Mouse (Mus musculus) kidney, adult 18-20 months (tissue): ENCODE results near the gene Hsdl1.
A peak's percentile ranks its signal among the peaks of the same experiment; 100 is the strongest.

ENCODE experiments used
- DNase-seq: peaks from one replicate; pipeline ENCODE4 v3.0.0; 2021

Gene Hsdl1

GRCm38 (mm10) chr8:119574437-119575365, at the start of gene Hsdl1, which contains the start of gene Dnaaf1:
Gene Hsdl1, minus strand, starts transcription at chr8:119575183.
Gene Dnaaf1, plus strand, starts transcription at chr8:119575235.
- DNase-seq = peak; percentile 99

- no peak for DNase-seq
Measured at GRCm38 (mm10) chr8:119623744-119624143, 48.8 kb upstream of the Hsdl1 start.

- DNase-seq = no peak
Measured at GRCm38 (mm10) chr8:119623061-119623460, 48.1 kb upstream of the Hsdl1 start.

GRCm38 (mm10) chr8:119622555-119622954, 47.6 kb upstream of the Hsdl1 start:
- no peak for DNase-seq

GRCm38 (mm10) chr8:119620848-119621465, 46.0 kb upstream of the Hsdl1 start:
- DNase-seq = no peak

- DNase-seq = no peak
Measured at GRCm38 (mm10) chr8:119620116-119620840, 45.3 kb upstream of the Hsdl1 start.

- DNase-seq = no peak
Measured at GRCm38 (mm10) chr8:119618887-119619286, 43.9 kb upstream of the Hsdl1 start.

GRCm38 (mm10) chr8:119617586-119617985, 42.6 kb upstream of the Hsdl1 start:
- no peak for DNase-seq

GRCm38 (mm10) chr8:119616811-119617210, 41.8 kb upstream of the Hsdl1 start:
- DNase-seq = no peak

- DNase-seq = no peak
Measured at GRCm38 (mm10) chr8:119616358-119616757, 41.4 kb upstream of the Hsdl1 start.

- DNase-seq = no peak
Measured at GRCm38 (mm10) chr8:119615096-119615495, 40.1 kb upstream of the Hsdl1 start.

GRCm38 (mm10) chr8:119612471-119612870, 37.5 kb upstream of the Hsdl1 start, which contains the start of gene Adad2:
Gene Adad2, plus strand, starts transcription at chr8:119612747.
- DNase-seq = no peak

- no peak for DNase-seq
Measured at GRCm38 (mm10) chr8:119606224-119606623, 31.2 kb upstream of the Hsdl1 start.

- DNase-seq = peak; percentile 94
Measured at GRCm38 (mm10) chr8:119604996-119605395, 30.0 kb upstream of the Hsdl1 start, which contains the start of gene Taf1c. Gene Taf1c, minus strand, starts transcription at chr8:119605222.

GRCm38 (mm10) chr8:119604398-119604803, 29.4 kb upstream of the Hsdl1 start:
- no peak for DNase-seq

GRCm38 (mm10) chr8:119603771-119604170, 28.8 kb upstream of the Hsdl1 start:
- DNase-seq = no peak

- peak; percentile 39 for DNase-seq
Measured at GRCm38 (mm10) chr8:119591456-119591855, 16.5 kb upstream of the Hsdl1 start.

GRCm38 (mm10) chr8:119590348-119590747, 15.4 kb upstream of the Hsdl1 start:
- DNase-seq = no peak

- DNase-seq = no peak
Measured at GRCm38 (mm10) chr8:119588844-119589243, 13.9 kb upstream of the Hsdl1 start.

GRCm38 (mm10) chr8:119588321-119588720, 13.3 kb upstream of the Hsdl1 start:
- no peak for DNase-seq

GRCm38 (mm10) chr8:119585901-119586300, 10.9 kb upstream of the Hsdl1 start:
- DNase-seq = no peak

GRCm38 (mm10) chr8:119580441-119581161, 5.6 kb upstream of the Hsdl1 start:
- DNase-seq = no peak
